8 mouse cellular contexts compared by ENCODE assay signal in the genomic region with DNA sequence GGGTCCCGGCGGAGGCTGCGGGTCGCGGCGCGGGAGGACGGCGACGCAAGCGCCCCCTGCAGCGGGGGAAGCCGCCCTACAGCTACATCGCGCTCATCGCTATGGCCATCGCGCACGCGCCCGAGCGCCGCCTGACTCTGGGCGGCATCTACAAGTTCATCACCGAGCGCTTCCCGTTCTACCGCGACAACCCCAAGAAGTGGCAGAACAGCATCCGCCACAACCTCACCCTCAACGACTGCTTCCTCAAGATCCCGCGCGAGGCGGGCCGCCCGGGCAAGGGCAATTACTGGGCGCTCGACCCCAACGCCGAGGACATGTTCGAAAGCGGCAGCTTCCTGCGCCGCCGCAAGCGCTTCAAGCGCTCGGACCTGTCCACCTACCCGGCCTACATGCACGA. TPM values are rescaled to one million over a fixed set of nuclear protein-coding genes. Genes with fewer than 3 reads are reported as not detected.
A peak's percentile ranks its signal among the peaks of the same experiment; 100 is the strongest.
DNase-seq lines count a peak whose midpoint lies in the region; ATAC-seq and TF ChIP-seq lines count a peak whose summit lies in the region.
"Had no signal": no experiment of that assay in that cellular context is flagged by ENCODE, and none has a peak within 500 bp of the region (broad histone marks: within the 10 kb centered on the region; RNA-seq: fewer than 3 reads in every experiment).

No protein-coding gene starts in this region.

- peaks cover 93% of the 10 kb centered on the region for H3K27me3 ChIP-seq in E14TG2a.4 (ENCODE audit: insufficient read depth, low read length)
- peaks cover 75% of the 10 kb centered on the region for H3K27me3 ChIP-seq in forebrain, embryonic 16.5 days (replicated peaks; ENCODE audit: control insufficient read depth, insufficient read depth, low read length)
- peaks cover 95% of the 10 kb centered on the region for H3K27me3 ChIP-seq in midbrain, embryonic 14.5 days (ENCODE audit: control insufficient read depth, insufficient read depth, low read length)

- no peak overlapping the region for H3K27ac ChIP-seq in forebrain, embryonic 16.5 days (ENCODE audit: low read length)
- no peak overlapping the region for H3K27ac ChIP-seq in midbrain, embryonic 14.5 days (replicated peaks; ENCODE audit: low read depth, low read length)

- WGBS in forebrain, embryonic 16.5 days, result under 1% methylated on average over 47 of the region's 51 CpGs
- under 1% methylated on average over 51 of the region's 51 CpGs for WGBS in midbrain, embryonic 14.5 days

- DNase-seq in R1 (ENCODE audit: low read depth, low spot score), result peak; percentile 48
- peak; percentile 22 for DNase-seq in kidney, postnatal 14 days
- peak; percentile 71 for DNase-seq in midbrain, embryonic 14.5 days
- peak; percentile 24 for DNase-seq in yolk sac, embryonic 10.5 days (ENCODE audit: low spot score)

- peak overlapping the region; percentile 20; the same call in 1 of the 2 replicates for H3K9ac ChIP-seq in forebrain, embryonic 16.5 days (replicated peaks; ENCODE audit: low read depth, low read length)
- H3K9ac ChIP-seq in midbrain, embryonic 14.5 days (replicated peaks; ENCODE audit: low read length), result no peak overlapping the region

- H3K4me1 ChIP-seq in E14TG2a.4 (replicated peaks; ENCODE audit: low read depth, low read length), result peaks cover 33% of the 10 kb centered on the region
- H3K4me1 ChIP-seq in forebrain, embryonic 16.5 days (replicated peaks; ENCODE audit: control insufficient read depth, insufficient read depth, low read length), result peaks cover 18% of the 10 kb centered on the region
- H3K4me1 ChIP-seq in midbrain, embryonic 14.5 days (ENCODE audit: control insufficient read depth, insufficient read depth, low read length), result no peaks in the 10 kb centered on the region

- no peaks in the 10 kb centered on the region for H3K9me3 ChIP-seq in E14TG2a.4 (ENCODE audit: low read length)
- H3K9me3 ChIP-seq in forebrain, embryonic 16.5 days (ENCODE audit: control insufficient read depth, low read length), result no peaks in the 10 kb centered on the region
- H3K9me3 ChIP-seq in midbrain, embryonic 14.5 days (ENCODE audit: control insufficient read depth, low read length), result no peaks in the 10 kb centered on the region

- no peaks in the 10 kb centered on the region for H3K36me3 ChIP-seq in E14TG2a.4 (ENCODE audit: insufficient read depth, low read length)
- H3K36me3 ChIP-seq in forebrain, embryonic 16.5 days (ENCODE audit: control insufficient read depth, insufficient read depth), result no peaks in the 10 kb centered on the region
- H3K36me3 ChIP-seq in midbrain, embryonic 14.5 days (ENCODE audit: control insufficient read depth, insufficient read depth, low read length), result no peaks in the 10 kb centered on the region

- ATAC-seq in forebrain, embryonic 16.5 days, result peak; percentile 24; the same call in 1 of the 2 replicates
- ATAC-seq in midbrain, embryonic 14.5 days (ENCODE audit: low FRiP score, low TSS enrichment), result no peak
- ATAC-seq in cerebellum, adult (ENCODE audit: insufficient number of reproducible peaks, low FRiP score, low TSS enrichment), result no peak

- TF ChIP-seq CTCF in E14TG2a.4 (conservative IDR thresholded peaks at IDR 0.05; ENCODE audit: low read length), result no peak

- H3K4me2 ChIP-seq in forebrain, embryonic 16.5 days (ENCODE audit: low read length), result peak overlapping the region; percentile 58
- H3K4me2 ChIP-seq in midbrain, embryonic 14.5 days (ENCODE audit: low read length), result peak overlapping the region; percentile 43

- H3K4me3 ChIP-seq in E14TG2a.4 (replicated peaks; ENCODE audit: low read length), result peak overlapping the region; percentile 73
- H3K4me3 ChIP-seq in forebrain, embryonic 16.5 days (replicated peaks; ENCODE audit: low read length), result peak overlapping the region; percentile 43
- H3K4me3 ChIP-seq in midbrain, embryonic 14.5 days (replicated peaks; ENCODE audit: low read depth, low read length), result peak overlapping the region; percentile 34

RNA-seq across cellular contexts. Expression of gene Foxe1, which starts 0.9 kb away (rescaled TPM):
- not detected in 2 replicates for polyA plus RNA-seq in forebrain, embryonic 16.5 days (2015; fragmentation: Nextera tagmentation; extraction: Ambion mirVana)
- polyA plus RNA-seq in midbrain, embryonic 14.5 days (2014; fragmentation: Nextera tagmentation; extraction: Ambion mirVana), result not detected in 2 replicates
- polyA plus RNA-seq: cortical plate, adult 2 months had no signal

RNA-seq across cellular contexts. Expression of gene Trmo, which starts 44.9 kb away (rescaled TPM):
- 12.7 and 13.4 TPM in 2 replicates for polyA plus RNA-seq in forebrain, embryonic 16.5 days (2015; fragmentation: Nextera tagmentation; extraction: Ambion mirVana)
- polyA plus RNA-seq in midbrain, embryonic 14.5 days (2014; fragmentation: Nextera tagmentation; extraction: Ambion mirVana), result 8.6 and 10.1 TPM in 2 replicates
